Mouse (Mus musculus): ENCODE measurements around the gene Prim2. TPM values are rescaled to one million over a fixed set of nuclear protein-coding genes. Genes with fewer than 3 reads are reported as not detected.

Gene Prim2
- polyA plus RNA-seq, 1 experiment: 22.5 TPM

- Histone ChIP-seq H3K4me3 (ENCODE audit: insufficient read depth, poor library complexity, severe bottlenecking) (no peak overlapping the region), H3K36me3 (ENCODE audit: control insufficient read depth, insufficient read depth) (peaks cover 5% of the 10 kb centered on the region), H3K79me2 (ENCODE audit: control insufficient read depth, insufficient read depth) (no peaks in the 10 kb centered on the region), H3ac (ENCODE audit: control insufficient read depth, insufficient read length, low read depth) (no peak overlapping the region), H3K27me3 (ENCODE audit: control insufficient read depth, insufficient read depth, insufficient read length) (no peaks in the 10 kb centered on the region), H3K79me3 (ENCODE audit: low read depth) (peaks cover 3% of the 10 kb centered on the region)
- TF ChIP-seq MYOG (IDR thresholded peaks at IDR 0.05; ENCODE audit: control insufficient read depth, extremely low read depth, insufficient read length): no peak
- no peak for TF ChIP-seq MYOD1 (IDR thresholded peaks at IDR 0.05; ENCODE audit: control insufficient read depth, insufficient read length, low read depth)
- no peak for TF ChIP-seq MAX (IDR thresholded peaks at IDR 0.05)
- TF ChIP-seq CEBPB (IDR thresholded peaks at IDR 0.05; ENCODE audit: low read depth): no peak
- no peak for TF ChIP-seq FOSL1 (IDR thresholded peaks at IDR 0.05; ENCODE audit: insufficient read depth, low read length, poor library complexity, severe bottlenecking)
- TF ChIP-seq CTCF (IDR thresholded peaks at IDR 0.05; ENCODE audit: control insufficient read depth, insufficient read depth, insufficient read length): no peak
- no peak for TF ChIP-seq USF1 (IDR thresholded peaks at IDR 0.05; ENCODE audit: low read depth)
These were observed 74.6 kb downstream of the Prim2 start for GRCm38 (mm10) chr1:33594966-33595365.

GRCm38 (mm10) chr1:33593718-33594388 lies 75.7 kb downstream of the Prim2 start:
- peaks cover 1% of the 10 kb centered on the region for H3K79me3 ChIP-seq (ENCODE audit: low read depth)
- no peaks in the 10 kb centered on the region for H3K79me2 ChIP-seq (ENCODE audit: control insufficient read depth, insufficient read depth)
- peaks cover 5% of the 10 kb centered on the region for H3K36me3 ChIP-seq (ENCODE audit: control insufficient read depth, insufficient read depth)
- no peak overlapping the region for H3K4me3 ChIP-seq (ENCODE audit: insufficient read depth, poor library complexity, severe bottlenecking)
- TF ChIP-seq CTCF (IDR thresholded peaks at IDR 0.05; ENCODE audit: control insufficient read depth, insufficient read depth, insufficient read length) (no peak), MYOG (IDR thresholded peaks at IDR 0.05; ENCODE audit: control insufficient read depth, extremely low read depth, insufficient read length) (no peak), CEBPB (IDR thresholded peaks at IDR 0.05; ENCODE audit: low read depth) (no peak), MYOD1 (IDR thresholded peaks at IDR 0.05; ENCODE audit: control insufficient read depth, insufficient read length, low read depth) (peak; percentile 14), MAX (IDR thresholded peaks at IDR 0.05) (no peak)
- H3ac ChIP-seq (ENCODE audit: control insufficient read depth, insufficient read length, low read depth): no peak overlapping the region
- no peaks in the 10 kb centered on the region for H3K27me3 ChIP-seq (ENCODE audit: control insufficient read depth, insufficient read depth, insufficient read length)

- Histone ChIP-seq H3K79me2 (ENCODE audit: control insufficient read depth, insufficient read depth) (no peaks in the 10 kb centered on the region), H3K36me3 (ENCODE audit: control insufficient read depth, insufficient read depth) (peaks cover 5% of the 10 kb centered on the region), H3K4me3 (ENCODE audit: insufficient read depth, poor library complexity, severe bottlenecking) (no peak overlapping the region), H3K79me3 (ENCODE audit: low read depth) (peaks cover 1% of the 10 kb centered on the region), H3K27me3 (ENCODE audit: control insufficient read depth, insufficient read depth, insufficient read length) (no peaks in the 10 kb centered on the region), H3ac (ENCODE audit: control insufficient read depth, insufficient read length, low read depth) (no peak overlapping the region)
- TF ChIP-seq CEBPB (IDR thresholded peaks at IDR 0.05; ENCODE audit: low read depth): no peak
These were observed 77.5 kb downstream of the Prim2 start for GRCm38 (mm10) chr1:33591997-33592608.

GRCm38 (mm10) chr1:33590556-33591411 lies 78.8 kb downstream of the Prim2 start:
- no peak overlapping the region for H3K4me3 ChIP-seq (ENCODE audit: insufficient read depth, poor library complexity, severe bottlenecking)
- peaks cover 1% of the 10 kb centered on the region for H3K79me3 ChIP-seq (ENCODE audit: low read depth)
- no peaks in the 10 kb centered on the region for H3K27me3 ChIP-seq (ENCODE audit: control insufficient read depth, insufficient read depth, insufficient read length)
- H3ac ChIP-seq (ENCODE audit: control insufficient read depth, insufficient read length, low read depth): no peak overlapping the region
- H3K36me3 ChIP-seq (ENCODE audit: control insufficient read depth, insufficient read depth): peaks cover 5% of the 10 kb centered on the region
- H3K79me2 ChIP-seq (ENCODE audit: control insufficient read depth, insufficient read depth): no peaks in the 10 kb centered on the region
- TF ChIP-seq USF1 (IDR thresholded peaks at IDR 0.05; ENCODE audit: low read depth) (no peak), FOSL1 (IDR thresholded peaks at IDR 0.05; ENCODE audit: insufficient read depth, low read length, poor library complexity, severe bottlenecking) (no peak), MYOG (IDR thresholded peaks at IDR 0.05; ENCODE audit: control insufficient read depth, extremely low read depth, insufficient read length) (no peak), CTCF (IDR thresholded peaks at IDR 0.05; ENCODE audit: control insufficient read depth, insufficient read depth, insufficient read length) (no peak), MAX (IDR thresholded peaks at IDR 0.05) (no peak), CEBPB (IDR thresholded peaks at IDR 0.05; ENCODE audit: low read depth) (no peak), MYOD1 (IDR thresholded peaks at IDR 0.05; ENCODE audit: control insufficient read depth, insufficient read length, low read depth) (no peak)

GRCm38 (mm10) chr1:33589531-33589930 lies 80.1 kb downstream of the Prim2 start:
- H3K4me3 ChIP-seq (ENCODE audit: insufficient read depth, poor library complexity, severe bottlenecking): no peak overlapping the region
- H3K79me3 ChIP-seq (ENCODE audit: low read depth): peaks cover 1% of the 10 kb centered on the region
- H3K79me2 ChIP-seq (ENCODE audit: control insufficient read depth, insufficient read depth): no peaks in the 10 kb centered on the region
- H3ac ChIP-seq (ENCODE audit: control insufficient read depth, insufficient read length, low read depth): no peak overlapping the region
- no peak for TF ChIP-seq FOSL1 (IDR thresholded peaks at IDR 0.05; ENCODE audit: insufficient read depth, low read length, poor library complexity, severe bottlenecking)
- TF ChIP-seq MAX (IDR thresholded peaks at IDR 0.05): no peak
- TF ChIP-seq MYOG (IDR thresholded peaks at IDR 0.05; ENCODE audit: control insufficient read depth, extremely low read depth, insufficient read length): no peak
- no peak for TF ChIP-seq CEBPB (IDR thresholded peaks at IDR 0.05; ENCODE audit: low read depth)
- peaks cover 5% of the 10 kb centered on the region for H3K36me3 ChIP-seq (ENCODE audit: control insufficient read depth, insufficient read depth)
- no peaks in the 10 kb centered on the region for H3K27me3 ChIP-seq (ENCODE audit: control insufficient read depth, insufficient read depth, insufficient read length)

Data from C2C12 (cell line).